Mouse (Mus musculus) T-helper 2 cell (primary cell): ENCODE measurements around the gene Atp5g2.

Experiments used
- in situ Hi-C: fragments of 300-600 bp; cut with MboI, MseI; formaldehyde crosslinking; loops from one replicate; pipeline ENCODE4 v1.15.1; 2025; ENCODE audit warnings: high pct_unique_total_duplicates

The Atp5g2 gene

DNA sequence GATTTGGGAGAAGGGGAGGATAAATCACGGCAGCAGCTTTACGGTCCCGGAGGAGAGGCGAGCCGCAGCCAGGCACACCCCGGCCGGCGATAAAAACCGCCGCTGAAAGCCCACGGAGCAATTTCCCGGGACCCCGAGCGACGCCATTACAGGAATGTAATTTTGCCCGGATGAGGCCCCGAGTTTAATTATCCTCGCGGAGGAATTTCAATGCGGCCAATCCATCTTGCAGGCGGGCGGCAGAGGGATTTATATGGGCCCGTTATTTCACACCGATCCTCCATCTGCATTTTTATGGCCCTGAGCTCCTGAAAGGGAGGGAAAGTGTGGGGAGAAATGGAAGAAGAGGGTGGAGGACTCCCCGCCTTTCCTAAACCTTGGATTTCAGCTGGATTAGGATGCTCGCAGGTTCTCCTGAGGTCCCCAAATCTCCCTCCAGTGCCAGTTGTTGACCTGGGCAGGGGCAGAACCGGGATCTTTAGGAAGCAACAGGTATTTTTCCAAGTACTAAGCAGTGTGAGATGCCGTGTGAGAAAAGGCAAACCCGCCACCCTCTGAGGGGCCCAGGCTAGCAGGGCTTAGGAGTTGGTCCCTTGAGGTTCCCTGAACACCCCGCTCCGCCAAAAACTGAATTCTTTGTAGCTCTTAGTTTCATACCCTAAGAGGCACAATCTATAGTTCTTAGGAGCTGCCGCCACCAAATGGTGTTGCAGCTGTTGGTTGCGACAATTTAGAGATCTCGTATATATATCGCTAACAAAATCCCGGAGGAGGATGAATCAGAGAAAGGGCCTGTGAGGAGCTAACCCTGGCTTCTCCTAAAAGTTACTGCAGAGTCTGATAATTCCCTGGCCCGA is at the start of gene Atp5g2:
Gene Atp5g2 (minus strand): TSS at position 138 of the 857 bp plus-strand sequence.
- in situ Hi-C loops, result no loop called here

DNA sequence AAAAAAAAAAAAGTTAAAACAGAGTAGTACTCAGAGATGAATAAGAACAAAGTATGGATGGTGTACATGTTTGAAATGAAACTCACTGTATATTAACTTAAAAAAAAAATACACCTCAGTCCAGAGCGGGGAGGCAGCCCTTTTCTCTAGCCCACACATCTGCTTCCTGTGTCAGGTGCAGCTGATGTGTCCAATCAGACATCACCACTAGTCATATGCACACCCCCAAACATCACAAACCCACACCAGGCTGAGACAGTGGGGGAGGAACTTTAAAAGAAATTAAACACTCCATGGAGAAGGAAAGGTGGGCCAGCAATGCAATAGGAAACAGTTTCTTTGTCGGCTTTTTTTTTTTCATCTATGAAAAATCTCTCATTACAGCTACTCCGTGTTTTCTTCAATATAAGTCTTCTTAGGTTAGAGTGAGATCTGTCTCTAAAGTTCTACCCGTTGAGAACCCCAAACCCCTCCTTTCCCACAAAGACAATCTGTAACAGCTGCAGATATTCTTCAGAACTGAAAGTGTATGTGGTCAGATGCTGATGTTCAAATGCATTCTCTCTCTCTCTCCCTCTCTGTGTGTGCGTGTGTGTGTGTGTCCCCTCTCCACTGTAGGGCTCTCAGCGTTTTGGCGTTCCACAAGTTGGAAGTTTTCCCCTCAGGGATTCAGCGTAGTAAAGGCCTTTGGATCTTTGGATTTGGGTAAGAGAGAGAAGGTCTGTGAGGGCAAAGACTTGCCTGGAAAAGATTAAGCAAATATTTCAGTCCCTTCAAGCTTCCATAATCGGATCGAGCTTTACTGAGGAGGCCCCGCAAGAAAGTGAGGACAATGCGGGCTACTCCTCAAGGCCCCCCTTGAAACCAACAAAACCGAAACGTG is 49.1 kb upstream of the Atp5g2 start:
- in situ Hi-C loops, result no loop called here

DNA sequence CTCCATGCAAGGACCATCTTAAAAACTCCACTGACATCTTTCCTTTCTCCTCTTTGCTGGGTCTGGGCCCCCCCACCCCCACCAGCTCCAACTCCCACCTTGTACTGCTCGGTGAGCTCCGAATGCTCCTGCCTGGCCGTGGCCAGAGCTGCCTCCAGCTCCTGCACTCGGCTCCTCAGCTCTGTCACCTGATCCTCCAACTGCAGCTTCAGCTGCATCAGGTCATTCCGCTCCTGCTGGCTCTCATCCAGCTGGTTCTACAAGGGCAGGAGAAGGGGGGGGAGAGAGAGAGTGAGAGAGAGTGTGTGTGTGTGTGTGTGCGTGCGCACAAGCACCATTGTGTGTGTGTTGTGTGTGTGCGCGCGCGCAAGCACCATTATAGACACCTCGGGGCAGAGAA is 44.0 kb upstream of the Atp5g2 start:
- in situ Hi-C loops, result no loop called here

DNA sequence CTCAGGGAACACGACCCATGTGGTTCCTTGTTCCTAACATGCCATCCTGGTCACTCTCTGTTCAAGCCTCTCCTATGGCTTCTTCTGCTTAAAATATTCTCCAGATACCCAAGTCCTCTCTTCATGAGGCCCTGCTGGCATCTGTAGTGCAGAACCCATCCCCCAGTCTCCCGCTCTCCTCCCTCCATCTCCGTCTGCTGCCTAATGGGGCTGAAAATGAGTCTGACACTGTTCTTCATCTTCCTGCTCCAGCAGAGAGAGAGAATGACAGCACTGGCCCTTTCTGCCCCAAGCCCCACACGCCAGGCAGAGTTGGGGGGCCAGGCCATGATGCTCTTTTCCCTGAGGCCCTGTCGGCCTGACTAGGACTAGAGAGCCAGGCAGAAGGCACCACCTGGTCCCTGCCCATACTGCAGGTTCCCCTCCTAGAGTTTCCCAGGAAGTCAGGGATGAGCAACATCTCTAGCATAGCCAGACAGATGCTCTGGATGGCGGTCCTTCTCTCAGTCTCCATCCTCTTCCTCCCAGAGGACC is 35.7 kb upstream of the Atp5g2 start:
- in situ Hi-C loops, result no loop called here

DNA sequence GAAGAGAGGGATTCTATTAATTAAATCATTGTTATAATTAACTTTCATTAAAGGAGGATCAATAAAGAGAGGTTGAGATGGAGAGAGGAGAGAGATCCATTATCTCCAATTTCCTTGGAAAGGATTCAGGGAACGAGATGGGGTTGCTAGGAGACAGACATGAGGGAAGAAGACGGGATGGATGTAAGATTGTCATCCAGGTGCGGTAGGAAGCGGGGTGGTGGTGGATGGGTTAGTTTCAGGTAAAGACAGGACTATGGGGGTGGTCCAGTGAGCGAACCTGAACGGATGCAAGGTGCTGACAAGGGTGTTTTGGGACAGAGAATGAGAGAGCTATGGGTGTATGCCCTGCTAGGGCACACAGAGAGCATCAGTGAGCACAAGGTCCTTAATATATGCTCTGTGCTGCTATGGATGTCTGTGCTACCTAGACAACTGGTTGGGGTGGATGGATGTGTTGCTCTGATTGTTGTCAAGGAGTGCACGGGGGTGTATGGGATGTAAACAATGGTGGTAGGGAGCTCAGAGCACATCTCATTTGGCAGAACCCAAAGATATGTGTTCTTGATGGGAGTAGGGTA is 33.9 kb upstream of the Atp5g2 start:
- in situ Hi-C loops, result no loop called here

DNA sequence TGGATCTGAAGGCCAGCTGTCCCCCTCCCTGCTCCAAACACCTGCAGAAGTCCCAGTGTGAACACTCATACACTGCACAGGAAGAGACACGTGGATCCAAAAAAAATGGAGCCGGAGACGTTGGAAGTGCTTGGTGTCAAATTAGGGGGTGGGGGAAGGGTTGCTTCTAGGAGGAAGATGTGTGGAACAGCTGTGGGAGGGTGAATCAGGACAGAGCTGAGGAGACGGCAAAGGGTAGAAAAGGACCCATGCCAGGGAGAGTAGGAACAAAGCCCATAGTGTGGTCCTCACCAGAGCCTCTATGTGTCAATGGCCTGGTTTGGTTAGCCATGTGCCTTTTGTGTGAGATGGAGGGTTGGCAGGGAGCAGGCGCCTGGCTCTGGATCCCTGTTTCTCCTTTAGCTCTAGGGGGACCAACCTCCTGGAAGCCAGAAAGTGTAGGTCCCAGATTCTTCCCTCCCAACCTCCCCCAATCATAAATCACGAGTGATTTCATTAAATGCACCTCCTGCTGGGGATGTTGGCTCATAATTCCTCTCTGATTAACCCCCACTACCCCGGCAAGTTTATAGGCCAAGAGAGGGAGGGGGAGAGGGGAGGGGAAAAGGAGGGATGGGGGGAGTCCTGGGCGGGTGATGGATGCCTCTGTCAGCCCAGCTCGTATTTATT is 33.2 kb upstream of the Atp5g2 start:
- in situ Hi-C loops, result no loop called here

DNA sequence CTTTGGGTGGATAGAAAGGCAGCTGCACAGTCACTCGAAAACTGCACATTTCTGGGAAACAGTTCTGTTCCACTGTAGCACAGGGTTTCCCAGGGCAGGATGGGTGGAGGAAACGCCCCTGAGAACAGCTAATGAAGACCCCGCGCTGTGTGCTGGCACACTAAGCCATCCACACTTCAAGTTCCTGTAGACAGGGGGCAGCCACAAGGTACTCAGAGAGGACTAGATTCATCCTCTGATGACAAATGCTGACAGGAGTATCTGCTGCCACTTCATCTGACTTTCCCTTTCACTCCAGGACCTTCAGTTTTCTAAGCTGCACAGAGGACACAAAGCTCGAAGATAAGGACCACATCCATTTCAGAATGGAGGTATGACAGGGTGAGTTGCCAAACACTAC is 32.7 kb upstream of the Atp5g2 start:
- in situ Hi-C loops, result loop anchor here (5.0 kb wide), 1 partner anchor 37 kb away; no protein-coding TSS in a partner anchor

DNA sequence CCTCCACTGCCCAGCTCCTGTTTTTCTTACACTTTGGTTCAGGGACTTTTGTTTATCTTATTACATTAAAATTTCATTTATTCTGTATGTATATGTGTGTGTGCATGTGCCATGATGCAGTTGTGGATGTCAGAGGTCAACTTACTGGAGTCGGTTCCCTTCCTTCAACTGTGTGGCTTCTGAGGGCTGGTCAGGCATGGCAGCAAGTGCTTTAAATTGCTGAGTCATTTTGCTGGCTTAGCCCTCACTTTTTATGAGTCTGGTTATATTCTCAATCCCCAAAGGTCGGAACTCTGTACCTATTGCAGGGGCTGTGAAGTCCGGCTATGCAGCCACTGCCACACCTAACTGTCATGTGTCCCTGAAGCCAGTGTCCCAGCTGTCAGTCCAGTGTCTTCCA is 30.8 kb upstream of the Atp5g2 start:
- in situ Hi-C loops, result loop anchor here (5.0 kb wide), 1 partner anchor 39 kb away; no protein-coding TSS in a partner anchor

DNA sequence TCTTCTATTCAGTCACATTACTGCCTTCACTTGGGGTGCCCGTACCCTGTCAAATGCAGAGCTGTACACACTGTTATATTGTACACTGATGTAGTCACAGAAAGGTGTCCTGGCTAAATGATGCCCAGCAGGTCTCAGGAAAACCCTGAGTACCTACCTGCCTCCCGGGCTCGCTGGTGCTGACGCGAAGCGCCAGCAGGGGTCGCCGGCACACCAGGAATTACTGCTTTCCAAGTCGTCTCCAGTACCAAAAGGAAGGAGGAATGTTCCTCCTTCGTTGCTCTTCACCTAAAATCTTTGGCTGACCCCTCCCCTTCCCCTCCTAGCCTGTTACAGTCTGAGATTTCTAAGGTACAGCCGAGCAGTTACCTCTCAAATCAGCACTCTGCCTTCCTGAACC is 26.0 kb upstream of the Atp5g2 start:
- in situ Hi-C loops, result no loop called here

DNA sequence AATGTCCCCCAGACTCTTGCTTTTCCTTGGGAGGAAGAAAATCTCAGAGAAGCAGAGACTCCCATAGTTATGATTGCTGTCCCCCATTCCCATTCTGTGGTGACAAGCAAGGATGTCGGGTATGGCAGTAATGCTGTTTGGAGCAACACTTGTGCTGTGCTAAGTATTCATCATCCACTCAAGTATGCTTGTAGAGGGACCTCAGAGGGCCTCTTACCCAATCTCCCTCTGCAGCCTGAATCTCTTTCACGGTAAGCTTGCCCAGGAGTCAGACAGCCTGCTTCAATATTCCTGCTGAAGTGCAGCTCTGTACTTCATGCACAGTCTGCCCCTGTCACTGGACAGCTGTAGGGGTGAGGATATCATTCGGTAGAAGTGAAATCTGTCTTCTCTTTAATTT is 24.7 kb upstream of the Atp5g2 start:
- in situ Hi-C loops, result no loop called here

DNA sequence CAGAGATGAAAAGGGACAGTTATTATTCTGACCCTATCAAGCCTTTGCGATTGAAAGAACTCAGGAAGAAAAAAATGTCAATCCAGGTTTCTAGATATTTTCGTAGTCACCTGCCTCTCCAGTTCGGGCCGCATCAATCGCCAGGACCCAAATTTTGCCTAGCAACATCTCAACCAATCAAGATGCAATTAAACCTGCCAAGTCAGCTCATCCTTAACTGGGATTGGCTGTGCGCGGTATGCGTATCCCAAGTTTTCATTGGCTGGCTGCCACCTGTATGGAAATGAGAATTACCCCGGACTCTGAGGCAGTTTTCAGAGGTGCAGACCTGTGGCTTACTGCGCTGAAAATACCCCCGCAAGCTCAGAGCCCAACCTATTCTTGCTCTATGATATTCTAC is 21.4 kb upstream of the Atp5g2 start:
- in situ Hi-C loops, result no loop called here

DNA sequence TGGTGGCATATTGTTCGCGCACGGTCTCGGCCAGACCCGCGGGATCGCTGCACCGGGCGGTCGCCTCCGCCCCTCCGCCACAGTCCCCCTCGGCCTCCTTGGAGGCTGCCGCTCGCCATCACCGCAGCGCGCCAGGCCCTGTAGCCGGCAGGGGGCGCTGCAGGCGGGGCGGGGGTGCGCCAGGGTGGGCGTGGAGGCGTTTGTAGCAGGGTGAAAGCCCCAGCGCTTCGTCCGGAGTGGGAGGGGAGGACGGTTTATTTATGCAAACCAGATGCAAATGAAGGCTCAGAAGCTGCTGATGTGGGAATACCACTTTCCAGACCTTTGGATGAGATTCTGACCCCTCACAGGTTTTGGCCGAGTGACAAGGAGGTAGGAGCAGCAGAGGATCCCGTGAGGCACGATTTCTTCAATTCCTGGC is 20.8 kb upstream of the Atp5g2 start:
- in situ Hi-C loops, result no loop called here

DNA sequence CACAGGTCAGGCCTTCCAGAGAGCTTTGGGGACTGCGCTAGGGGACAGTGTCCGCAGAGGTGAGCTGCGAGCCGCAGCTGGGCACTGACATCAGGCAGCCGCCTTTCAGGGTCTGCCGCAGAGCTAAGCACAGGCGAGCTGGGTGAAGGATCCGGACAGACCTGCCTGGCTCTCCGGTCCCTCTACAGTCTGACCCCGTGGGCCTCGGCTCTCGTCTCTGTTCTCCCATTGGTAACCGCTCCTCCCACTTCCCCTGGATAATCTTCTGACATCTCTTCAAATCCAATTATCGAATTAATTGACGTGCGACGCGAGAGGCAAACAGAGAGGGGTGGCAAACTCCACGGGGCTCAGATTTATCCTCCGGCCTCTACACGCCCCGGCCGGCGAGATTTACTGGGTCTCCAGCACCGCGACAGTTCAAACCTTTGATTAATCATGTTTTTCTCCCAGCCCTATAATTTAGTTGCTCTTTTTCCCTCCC is 20.2 kb upstream of the Atp5g2 start:
- in situ Hi-C loops, result no loop called here

DNA sequence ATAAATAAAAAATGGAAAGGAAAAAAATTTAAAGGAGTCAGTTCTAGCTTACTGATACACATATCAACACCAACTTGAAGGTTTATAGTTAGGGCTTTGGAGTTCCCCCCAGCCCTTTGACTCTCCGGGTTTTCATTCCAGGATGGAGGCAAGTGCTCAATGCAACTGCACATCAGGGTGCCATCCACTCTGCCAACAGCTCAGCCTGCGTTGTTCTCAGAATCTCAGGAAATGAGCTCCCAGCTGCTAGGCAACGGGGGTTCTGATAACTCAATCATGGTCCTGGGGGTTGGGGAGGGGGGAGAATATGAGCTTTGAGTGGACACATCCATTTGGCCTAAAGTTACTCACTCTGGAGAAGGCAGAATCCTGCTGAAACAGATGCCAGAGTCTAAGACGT is 13.6 kb upstream of the Atp5g2 start:
- in situ Hi-C loops, result no loop called here

DNA sequence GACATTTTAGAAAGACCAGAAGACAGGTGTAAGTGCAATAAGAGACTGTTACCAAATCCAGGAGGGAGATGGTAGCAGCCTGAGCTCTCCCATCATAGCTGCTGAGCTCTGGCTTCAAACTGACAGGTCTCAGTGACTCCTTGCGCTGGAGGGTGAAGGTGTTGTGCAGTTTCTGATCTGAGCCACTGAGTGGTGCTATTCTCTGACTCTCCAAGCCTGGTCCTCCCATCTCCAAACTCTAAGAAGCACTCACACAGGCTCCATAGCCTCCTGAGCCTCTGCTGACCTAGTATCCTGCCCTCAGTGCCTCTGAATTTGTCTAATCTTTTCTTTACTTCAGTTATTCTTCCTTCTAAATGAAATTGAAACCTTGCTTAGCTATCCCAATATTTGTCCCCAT is 11.5 kb upstream of the Atp5g2 start:
- in situ Hi-C loops, result no loop called here

DNA sequence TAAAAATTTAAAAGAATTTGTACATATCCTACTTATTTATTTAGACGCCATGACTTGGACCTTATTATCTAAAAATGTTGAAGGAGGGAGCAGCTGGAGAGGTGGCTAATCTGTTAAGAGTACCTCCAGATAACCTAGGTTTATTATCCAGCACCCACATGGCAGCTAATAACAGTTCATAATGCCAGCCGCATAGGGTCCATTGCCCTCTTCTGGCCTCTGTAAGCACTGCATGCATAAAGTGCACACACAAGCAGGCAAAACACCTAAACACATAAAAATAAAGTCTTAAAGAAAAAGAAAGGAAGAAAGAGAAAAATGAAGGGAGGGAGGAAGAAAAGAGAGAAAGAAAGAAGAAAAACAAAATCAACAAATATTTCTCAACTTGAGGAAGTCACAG is 4.2 kb upstream of the Atp5g2 start:
- in situ Hi-C loops, result no loop called here

DNA sequence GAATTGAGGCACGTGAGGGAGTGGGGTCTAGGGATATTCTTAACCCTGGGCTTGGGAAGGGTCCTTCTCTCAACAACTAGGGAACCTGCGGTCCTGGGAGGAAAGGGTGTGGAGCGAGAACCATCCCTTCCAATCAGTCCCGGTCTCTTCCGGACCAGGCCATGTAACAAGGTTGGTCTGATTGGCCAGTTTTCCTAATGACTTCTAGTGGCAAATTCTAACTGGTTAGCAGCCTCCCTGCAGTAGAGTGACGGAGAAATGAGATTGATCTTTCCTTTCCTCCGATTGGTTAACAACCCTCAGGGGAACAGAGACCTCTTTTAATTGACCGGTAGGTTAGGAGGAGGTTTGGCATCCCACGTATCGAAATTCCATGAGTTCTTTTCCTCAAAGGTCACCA is 1.4 kb upstream of the Atp5g2 start:
- in situ Hi-C loops, result no loop called here

DNA sequence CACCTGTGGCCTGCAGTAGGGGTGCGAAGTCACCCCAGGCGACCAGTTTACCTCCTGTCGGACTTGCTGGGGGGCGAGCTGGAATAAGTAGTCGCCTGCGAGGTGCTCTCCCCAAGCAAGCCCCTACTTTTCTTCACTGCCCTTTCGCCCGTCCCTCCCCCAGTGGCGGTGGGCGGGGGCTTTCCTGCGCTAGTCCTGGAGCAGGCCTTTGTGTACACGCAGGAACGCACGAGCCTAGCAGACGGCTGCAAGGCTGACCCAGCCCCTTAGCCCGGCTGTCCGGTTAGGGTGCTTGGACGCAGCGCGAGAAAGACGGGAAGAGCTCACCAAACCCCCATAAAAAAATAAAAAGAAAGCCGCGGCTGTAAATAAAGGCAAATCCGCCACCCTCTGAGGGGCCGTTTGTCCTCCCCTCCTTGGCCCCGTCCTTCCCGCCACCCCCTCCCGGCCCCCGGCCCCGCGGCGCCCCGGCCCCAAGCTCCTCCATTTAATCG is 384 bp downstream of the Atp5g2 start:
- in situ Hi-C loops, result no loop called here

DNA sequence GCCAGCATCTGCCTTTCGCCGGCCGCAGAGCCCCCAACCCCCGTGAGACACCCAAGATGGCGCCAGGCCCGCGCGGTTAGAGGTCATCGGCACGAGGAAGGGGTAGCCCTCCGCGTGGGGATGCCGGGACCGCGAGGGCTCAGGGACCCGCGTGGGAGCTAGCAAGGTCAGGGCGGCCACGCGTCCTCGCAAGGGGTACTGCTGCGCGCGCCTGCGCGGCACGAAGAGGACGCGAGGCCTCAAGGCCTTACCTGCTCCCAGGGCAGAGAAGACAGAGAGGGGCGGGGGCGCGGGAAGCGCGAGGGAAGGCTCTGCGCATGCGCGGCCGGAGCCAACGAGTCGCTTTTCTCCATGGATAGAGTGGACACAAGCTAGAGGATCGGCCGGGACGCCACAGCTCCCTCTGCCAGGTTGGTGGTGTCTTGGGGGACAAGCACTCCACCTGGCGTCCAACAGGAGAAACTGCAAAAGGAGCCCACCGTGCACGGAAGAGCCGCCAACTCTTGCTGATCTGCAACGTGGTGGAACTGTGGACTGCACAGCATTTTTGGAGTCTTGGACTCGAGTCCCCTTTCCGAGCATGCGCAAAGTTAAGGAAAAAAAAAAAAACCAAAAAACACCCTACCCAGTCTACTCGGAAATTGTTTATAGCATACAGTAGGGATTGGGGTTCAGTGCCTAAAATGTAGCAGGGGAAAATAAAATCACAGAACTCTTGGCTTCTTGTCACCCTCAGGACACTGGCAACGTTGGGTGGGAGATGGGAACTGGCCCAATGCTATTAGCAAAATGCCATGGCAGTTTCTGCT is 1.2 kb downstream of the Atp5g2 start:
- in situ Hi-C loops, result no loop called here

DNA sequence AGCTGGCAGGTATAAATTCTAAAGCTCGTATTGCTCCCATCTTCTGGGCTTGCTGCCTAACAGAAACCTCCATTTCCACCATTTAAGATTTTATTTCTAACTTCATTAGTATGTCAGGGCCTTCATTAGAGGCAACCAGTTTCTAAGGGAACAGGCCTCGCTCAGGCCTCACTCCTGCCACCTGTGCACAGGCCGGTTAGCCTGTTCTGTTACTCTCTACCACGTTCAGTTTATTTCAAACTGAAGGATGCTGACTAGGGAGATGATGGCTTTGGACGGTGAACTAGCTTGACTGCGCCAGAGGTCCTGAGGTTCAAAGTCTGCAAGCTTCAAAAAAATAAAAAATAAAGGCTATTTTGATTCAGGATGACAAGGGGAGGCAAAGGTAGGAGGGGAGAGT is 1.9 kb downstream of the Atp5g2 start:
- in situ Hi-C loops, result no loop called here
